ENCODE assay signal across 19 mouse cellular contexts in the genomic region with DNA sequence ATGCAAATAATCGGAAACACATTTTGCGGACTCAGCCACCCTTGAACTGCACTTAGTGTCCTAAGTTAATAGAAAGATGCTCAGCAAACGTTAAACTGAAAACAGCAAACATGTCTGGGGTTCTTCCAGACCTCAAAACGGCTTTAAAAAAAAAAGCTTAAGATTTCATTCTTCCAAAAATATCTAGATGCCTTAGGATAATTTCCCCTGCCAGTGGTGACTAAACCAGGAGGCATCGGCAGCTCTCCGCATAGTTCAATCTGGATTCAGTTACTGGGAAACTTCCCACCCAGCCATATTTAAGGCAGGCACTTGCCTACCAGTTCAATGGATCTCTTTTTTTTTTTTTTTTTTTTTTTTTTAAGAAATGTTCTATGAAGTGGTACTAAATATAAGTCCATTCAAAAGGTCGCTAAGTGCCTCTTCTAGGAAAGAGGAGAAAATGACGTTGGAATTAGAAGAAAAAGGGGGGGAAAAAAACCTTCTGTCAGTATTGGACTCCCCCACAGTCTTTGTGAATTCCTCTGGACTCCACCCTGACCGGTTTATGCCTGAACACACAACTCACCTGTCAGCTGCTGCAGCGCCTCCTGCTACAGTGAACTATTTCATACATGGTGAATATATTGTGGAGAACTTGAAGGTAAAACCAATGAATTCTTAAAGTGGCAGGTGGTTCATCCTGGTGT.
DNase-seq lines count a peak whose midpoint lies in the region; ATAC-seq lines count a peak whose summit lies in the region.
"Had no signal": no experiment of that assay in that cellular context is flagged by ENCODE, and none has a peak within 500 bp of the region (broad histone marks: within the 10 kb centered on the region; RNA-seq: fewer than 3 reads in every experiment).

No protein-coding gene starts in this region.

- H3K9ac ChIP-seq in embryonic facial prominence, embryonic 14.5 days (ENCODE audit: low read depth, low read length) = no peak overlapping the region
- H3K9ac ChIP-seq in limb, embryonic 13.5 days = no peak overlapping the region
- H3K9ac ChIP-seq: hindbrain, embryonic 15.5 days; kidney, embryonic 15.5 days; liver, embryonic 15.5 days; neural tube, embryonic 13.5 days had no signal

- H3K27ac ChIP-seq in embryonic facial prominence, embryonic 14.5 days (replicated peaks; ENCODE audit: low read depth, low read length) = peak overlapping the region; percentile 86
- peak overlapping the region; percentile 92; the same call in 1 of the 2 replicates for H3K27ac ChIP-seq in limb, embryonic 13.5 days
- H3K27ac ChIP-seq: heart, adult 2 months; hindbrain, embryonic 15.5 days; liver, embryonic 15.5 days; neural tube, embryonic 13.5 days had no signal

- no peaks in the 10 kb centered on the region for H3K36me3 ChIP-seq in embryonic facial prominence, embryonic 14.5 days (ENCODE audit: control insufficient read depth, insufficient read depth, low read length)
- no peaks in the 10 kb centered on the region for H3K36me3 ChIP-seq in limb, embryonic 13.5 days
- H3K36me3 ChIP-seq: hindbrain, embryonic 15.5 days; kidney, embryonic 15.5 days; liver, embryonic 15.5 days; neural tube, embryonic 13.5 days had no signal

- peak overlapping the region; percentile 36; the same call in 1 of the 2 replicates for H3K4me2 ChIP-seq in embryonic facial prominence, embryonic 14.5 days (ENCODE audit: low read depth, low read length)
- H3K4me2 ChIP-seq in limb, embryonic 13.5 days (replicated peaks) = peak overlapping the region; percentile 46; the same call in 1 of the 2 replicates
- H3K4me2 ChIP-seq: hindbrain, embryonic 15.5 days; liver, embryonic 15.5 days; neural tube, embryonic 13.5 days had no signal

- DNase-seq in heart, adult 11 months = peak; percentile 54
- no peak for DNase-seq in heart, postnatal 36 days
- DNase-seq in 3T3-L1 (ENCODE audit: low read depth, low spot score) = peak; percentile 93
- peak; percentile 89 for DNase-seq in embryonic facial prominence, embryonic 14.5 days (ENCODE audit: low spot score)
- no peak for DNase-seq in T-cell, adult 2 months (ENCODE audit: low spot score)
- no peak for DNase-seq in spleen, postnatal 14 days (ENCODE audit: low spot score in 2 of 2)
- DNase-seq in spleen, postnatal 4 days (ENCODE audit: low spot score in 2 of 2) = no peak
- DNase-seq: adrenal gland, postnatal 25 days; cerebellum, adult 2 months; spleen, adult 18-20 months; thymus, postnatal 25 days had no signal

- no peak overlapping the region for H3K4me3 ChIP-seq in embryonic facial prominence, embryonic 14.5 days (ENCODE audit: low read depth, low read length)
- H3K4me3 ChIP-seq in limb, embryonic 13.5 days = no peak overlapping the region
- H3K4me3 ChIP-seq: heart, adult 2 months; hindbrain, embryonic 15.5 days; kidney, embryonic 15.5 days; liver, embryonic 15.5 days; megakaryocyte, embryonic 14.5 days; neural tube, embryonic 13.5 days had no signal

- H3K4me1 ChIP-seq in embryonic facial prominence, embryonic 14.5 days (ENCODE audit: control insufficient read depth, insufficient read depth, low read length) = peaks cover 36% of the 10 kb centered on the region
- H3K4me1 ChIP-seq in limb, embryonic 13.5 days = peaks cover 47% of the 10 kb centered on the region

- no peak for ATAC-seq in embryonic facial prominence, embryonic 14.5 days (ENCODE audit: low read depth)
- ATAC-seq in limb, embryonic 13.5 days (ENCODE audit: low FRiP score, low read depth) = no peak
- ATAC-seq: forebrain, embryonic 14.5 days had no signal

- H3K27me3 ChIP-seq in embryonic facial prominence, embryonic 14.5 days (replicated peaks; ENCODE audit: control insufficient read depth, insufficient read depth, low read length) = no peaks in the 10 kb centered on the region
- H3K27me3 ChIP-seq in limb, embryonic 13.5 days = no peaks in the 10 kb centered on the region
- H3K27me3 ChIP-seq: hindbrain, embryonic 15.5 days; kidney, embryonic 15.5 days; liver, embryonic 15.5 days; neural tube, embryonic 13.5 days had no signal

- WGBS in embryonic facial prominence, embryonic 14.5 days = 28% methylated on average over 10 of the region's 10 CpGs
- WGBS in limb, embryonic 13.5 days = 32% methylated on average over 10 of the region's 10 CpGs

- no peaks in the 10 kb centered on the region for H3K9me3 ChIP-seq in embryonic facial prominence, embryonic 14.5 days (ENCODE audit: control insufficient read depth, low read length)
- no peaks in the 10 kb centered on the region for H3K9me3 ChIP-seq in limb, embryonic 13.5 days
- H3K9me3 ChIP-seq: hindbrain, embryonic 15.5 days; kidney, embryonic 15.5 days; liver, embryonic 15.5 days; neural tube, embryonic 13.5 days had no signal

- intact Hi-C loops in heart, postnatal 36 days (cut with DNase I) = no loop called here

Comparison
In these comparisons a context has a peak if more than half of its experiments do, and no peak if none do; other contexts are left out.
1. DNase-seq: peak in heart, adult 11 months (single experiment), 3T3-L1 (single experiment) and embryonic facial prominence, embryonic 14.5 days (single experiment); none in heart, postnatal 36 days (0 of 2), T-cell, adult 2 months (single experiment), spleen, postnatal 14 days (0 of 2) and spleen, postnatal 4 days (0 of 2).